Mouse (Mus musculus) cerebellum, adult 8-10 months (tissue): ENCODE results near the gene Ift43.

Experiments
- DNase-seq: peaks from one replicate; pipeline ENCODE4 v3.0.0; 2022

Gene Ift43

DNA sequence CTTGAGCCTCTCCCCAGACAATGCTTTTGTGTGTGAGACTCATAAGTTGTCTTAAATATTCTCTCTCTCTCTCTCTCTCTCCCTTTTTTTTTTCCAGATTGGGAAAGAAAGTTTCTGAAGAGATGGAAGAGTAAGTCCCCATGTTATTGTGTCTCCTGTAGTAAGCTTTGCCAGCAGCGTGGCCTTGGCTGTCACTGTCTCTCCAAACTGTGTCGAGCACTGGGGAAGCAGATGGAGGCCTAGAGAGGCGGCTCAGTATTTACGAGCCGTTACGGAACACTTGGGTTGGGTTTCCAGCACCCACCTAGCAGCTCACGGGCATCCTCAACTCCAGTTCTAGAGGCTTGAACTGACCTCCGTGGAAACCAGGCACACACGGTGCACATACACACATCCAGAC is 56.4 kb downstream of the Ift43 start:
- no peak for DNase-seq

DNA sequence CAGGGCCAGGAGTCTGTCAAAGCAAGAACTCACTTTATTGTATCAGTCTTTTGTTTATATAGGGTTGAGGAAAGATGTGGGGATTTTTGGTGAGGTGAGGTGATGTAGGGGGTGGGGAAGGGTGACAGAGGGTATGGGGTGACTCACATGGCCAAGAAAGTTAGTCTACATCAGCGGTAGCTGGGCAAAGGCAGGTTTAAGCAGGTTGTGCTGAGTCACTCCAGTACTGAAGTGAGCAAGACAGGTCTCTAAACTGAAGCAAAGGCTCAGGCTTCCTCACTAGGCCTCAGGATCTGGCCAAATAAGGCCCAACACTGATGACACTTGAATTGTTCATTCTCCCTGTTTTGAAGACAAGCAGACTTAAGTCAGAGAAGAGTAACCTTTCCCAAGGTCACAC is 60.0 kb downstream of the Ift43 start:
- DNase-seq, result no peak

DNA sequence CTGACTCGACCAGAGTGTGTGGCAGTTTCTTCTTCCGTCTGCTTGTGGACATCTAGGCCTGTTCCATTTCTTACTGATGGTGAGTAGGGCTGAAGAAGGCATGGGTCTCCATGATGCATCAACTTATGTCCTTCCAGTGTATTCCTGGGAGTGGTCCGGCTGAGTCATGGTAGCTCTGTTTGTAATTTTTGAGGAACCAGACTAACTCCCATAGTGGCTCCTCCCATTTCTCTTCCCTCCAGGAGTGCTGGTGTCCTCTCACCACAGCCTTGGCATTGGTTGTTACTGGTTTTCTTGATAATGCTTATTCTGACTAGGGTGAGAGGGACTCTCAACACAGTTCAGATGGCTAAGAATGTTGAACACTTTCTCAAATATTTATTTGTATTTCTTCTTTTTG is 63.9 kb downstream of the Ift43 start:
- DNase-seq, result no peak

DNA sequence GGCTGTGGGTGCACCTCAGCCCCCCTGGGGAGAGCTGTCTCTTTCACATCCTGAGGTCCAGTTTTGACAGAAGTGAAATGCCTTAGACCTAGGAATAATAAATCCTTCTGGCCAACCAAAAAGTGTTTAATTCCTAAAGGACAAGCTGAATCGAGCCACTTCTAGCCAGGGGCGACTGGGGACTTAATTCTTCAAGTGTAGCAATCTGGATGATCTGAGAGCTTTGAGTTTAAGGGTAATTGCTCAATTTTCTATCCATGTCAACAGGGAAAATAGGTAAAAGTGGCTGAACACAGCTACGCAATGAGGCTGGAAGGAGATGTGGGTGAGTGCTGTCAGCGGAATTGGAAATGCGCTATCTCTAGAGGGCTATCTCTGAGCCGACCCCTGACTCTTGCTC is 65.9 kb downstream of the Ift43 start:
- DNase-seq, result no peak

DNA sequence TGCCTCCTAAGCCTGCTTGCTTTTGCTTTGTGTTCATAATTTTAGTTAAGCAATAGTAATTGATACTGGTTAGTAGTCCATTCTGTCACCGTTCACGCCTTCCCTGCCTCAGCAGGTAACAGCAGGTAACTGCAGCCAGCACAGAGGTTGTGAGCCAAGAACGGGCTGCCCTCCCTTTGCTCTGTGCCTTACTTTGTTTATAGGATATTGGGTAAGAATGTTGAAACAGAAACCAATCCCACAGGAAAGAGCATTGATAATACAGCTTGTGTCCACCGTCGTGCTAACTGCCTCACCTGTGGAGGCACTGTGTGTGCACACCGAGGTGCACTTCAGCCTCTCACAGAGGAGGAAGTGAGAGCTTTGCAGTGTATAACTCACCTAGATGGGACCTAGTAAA is 66.7 kb downstream of the Ift43 start:
- no peak for DNase-seq

DNA sequence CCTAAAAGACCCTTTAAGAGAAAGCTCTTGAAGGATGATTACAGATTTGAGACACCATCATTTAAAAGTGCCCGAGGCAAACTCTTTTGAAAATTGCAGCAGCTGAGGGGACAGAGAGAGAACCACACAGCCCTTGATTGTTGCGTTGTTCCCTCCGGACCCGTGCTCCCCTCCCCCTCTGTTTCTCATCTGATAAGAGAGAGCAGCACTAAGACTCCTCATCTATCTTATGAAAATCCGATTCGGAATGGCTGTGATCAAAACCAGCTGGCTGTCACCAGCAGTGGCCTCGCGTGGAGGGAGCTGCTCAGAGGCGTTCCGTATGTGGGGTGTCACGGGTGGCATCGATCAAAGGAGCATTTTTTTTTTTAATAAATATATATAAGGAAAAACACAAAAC is 69.6 kb downstream of the Ift43 start:
- no peak for DNase-seq

DNA sequence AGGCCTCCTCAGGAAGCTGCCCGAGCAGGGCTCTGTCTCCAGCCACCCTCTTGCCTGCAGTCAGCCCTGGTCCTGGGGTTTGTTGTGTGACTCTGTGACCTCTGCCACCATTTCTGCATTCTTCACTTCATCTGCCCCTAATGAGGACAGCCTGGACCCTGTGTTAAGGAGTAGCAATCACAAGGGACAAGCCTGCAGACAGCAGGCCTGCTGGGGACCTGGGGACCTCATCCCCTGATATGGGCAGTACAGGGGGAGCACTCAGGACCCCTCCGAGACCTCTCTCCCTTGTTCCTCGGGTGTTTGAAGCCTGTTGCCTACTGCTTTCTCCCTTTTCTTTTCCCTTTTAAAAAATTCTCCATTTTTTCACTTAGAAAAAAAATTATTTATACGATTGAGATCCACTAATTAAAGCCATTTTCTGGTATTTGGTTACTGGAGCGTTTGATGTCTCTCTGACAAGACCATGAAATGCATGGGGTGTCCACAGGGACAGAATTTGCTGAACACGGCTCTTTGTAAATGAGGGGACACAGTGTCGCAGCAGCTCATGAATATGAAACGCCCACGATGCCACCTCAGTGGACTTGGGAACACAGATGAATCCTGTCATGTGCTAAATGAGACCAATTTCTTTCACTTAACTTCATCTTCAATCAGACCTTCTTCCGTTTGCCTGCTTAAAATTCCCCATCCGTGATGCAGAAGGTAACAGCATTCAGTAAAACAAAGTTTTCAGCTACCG is 71.0 kb downstream of the Ift43 start:
- no peak for DNase-seq

DNA sequence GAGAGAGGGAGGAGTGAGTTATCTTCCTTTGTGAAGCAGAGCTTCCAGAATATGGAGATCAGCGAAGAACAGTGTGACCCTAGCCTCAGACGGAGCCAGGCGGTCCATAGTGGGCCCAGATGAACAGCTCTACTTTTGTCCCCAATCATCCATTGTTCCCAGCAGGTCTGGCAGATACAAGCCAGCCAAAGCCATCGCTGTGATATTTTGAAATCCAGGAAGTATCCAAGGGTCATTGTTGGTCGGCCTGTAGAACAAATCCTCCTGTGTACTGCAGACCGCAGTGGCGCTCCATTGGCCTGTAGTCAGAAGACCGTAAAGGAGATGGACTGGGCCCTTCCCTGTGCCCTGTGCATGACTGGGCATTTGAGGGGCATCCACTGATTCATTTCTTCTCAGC is 72.8 kb downstream of the Ift43 start:
- no peak for DNase-seq

DNA sequence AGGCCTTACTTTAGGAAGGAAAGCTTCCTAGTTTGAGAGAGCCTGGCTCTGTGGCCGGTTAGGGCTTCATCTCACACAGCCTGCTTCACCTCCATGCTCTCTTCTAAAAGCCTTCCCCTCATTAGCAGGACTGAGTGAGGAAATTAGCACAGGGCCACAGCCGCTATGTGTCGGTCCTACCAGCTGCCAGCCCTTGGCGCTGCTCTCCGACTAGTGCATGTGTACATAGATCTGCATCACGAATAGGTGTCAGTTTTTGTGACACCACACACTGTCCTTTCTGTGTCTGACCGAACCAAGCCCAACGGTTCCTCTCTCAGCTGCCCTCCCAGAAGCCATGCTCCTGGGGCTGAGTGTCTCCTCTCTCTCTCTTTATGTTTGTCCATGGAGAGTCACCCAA is 74.8 kb downstream of the Ift43 start:
- DNase-seq, result no peak

DNA sequence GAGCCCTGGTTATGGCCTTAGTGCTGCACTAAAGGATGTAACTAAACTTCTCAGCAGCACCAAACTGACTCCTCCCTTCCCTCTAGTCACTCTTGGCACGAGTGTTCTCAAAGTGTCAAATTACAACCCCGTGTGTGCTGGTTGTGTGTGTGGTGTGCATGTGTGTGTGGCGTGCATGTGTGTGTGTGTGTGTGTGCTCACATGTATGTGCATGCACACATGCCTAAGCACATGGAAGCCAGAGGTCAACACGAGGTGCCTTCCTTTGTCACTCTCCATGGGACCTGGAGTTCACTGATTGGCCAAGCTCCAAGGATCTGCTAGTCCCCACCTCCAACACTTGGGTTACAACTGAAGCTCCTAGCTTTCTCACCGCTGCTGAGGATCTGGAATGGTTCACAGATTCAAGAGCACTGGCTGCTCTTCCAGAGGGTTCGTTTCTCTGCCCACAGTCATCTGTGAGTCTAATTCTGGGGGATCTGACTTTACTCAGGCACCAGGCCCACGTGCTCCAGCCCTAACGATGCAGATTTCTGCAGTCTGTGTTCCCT is 75.6 kb downstream of the Ift43 start:
- no peak for DNase-seq

DNA sequence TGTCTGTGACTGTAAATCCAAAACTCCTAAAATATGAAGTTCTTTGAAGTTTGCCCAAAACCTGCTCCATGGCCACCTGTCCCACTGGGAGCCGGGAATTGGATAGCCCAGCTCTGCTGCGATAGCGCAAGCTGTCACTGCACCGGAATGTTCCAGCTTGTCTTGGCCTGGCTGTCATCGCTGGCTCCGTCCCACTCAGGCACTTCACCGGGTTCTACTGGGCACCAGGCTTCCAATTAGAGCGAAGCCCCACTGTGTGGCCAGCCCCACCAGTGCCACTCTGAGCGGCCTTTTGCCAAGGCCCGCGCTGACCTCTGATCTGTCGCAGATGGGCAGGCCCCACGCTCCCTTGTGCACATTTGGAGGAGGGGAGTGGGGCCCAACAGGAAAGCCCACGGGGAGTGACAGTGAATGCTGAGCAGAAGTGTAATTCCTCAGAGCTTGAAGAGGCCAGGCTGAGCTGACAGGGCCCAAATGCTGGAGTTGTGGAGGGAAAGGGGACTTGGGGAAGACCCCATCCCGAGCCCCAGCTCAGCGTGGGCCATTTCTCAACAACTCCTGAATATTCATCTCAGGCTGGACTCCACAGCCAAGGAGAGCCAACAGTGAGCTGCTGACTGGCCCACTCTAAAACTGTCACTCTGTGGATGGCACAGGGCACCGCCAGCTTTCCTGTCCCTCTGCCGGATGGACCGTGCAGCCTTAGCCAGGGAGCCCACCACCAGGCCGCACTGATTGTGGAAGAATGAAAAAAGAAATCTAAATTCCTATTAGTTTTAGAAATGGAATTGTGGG is 76.5 kb downstream of the Ift43 start:
- DNase-seq, result peak; percentile 96

DNA sequence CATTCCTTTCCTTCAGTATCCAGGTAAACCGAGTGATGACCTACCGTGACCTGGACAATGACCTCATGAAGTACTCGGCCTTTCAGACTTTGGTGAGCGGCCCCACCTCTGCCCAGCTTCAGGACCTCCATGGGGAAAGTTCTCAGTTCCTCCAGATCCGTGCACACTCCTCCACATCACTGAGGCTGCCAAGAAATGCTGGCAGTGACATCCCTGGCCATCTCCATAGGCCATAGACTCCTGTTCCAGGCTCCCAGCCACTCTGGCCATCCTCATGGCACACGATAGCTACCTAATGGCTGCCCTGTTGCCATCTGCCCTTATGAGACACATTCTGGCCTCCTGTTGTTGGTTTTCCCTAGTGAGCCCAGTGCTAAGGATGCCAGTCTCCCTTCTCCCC is 79.1 kb downstream of the Ift43 start:
- peak; percentile 46 for DNase-seq

DNA sequence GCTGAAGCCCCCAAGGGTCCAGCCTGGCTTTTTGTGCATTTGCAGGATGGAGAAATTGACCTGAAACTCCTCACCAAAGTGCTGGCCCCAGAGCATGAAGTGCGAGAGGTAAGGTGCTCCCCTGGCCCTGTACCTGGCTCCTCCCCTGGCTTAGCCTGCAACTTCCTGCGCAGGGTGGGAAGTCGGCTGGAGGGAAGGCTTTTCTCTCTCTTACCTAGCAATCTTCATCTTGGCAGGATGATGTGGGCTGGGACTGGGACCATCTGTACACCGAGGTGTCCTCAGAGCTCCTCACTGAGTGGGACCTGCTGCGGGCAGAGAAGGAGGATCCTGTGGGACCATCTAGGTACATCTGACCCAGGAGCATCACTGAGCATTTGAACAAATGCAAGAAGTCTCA is 79.6 kb downstream of the Ift43 start:
- no peak for DNase-seq

DNA sequence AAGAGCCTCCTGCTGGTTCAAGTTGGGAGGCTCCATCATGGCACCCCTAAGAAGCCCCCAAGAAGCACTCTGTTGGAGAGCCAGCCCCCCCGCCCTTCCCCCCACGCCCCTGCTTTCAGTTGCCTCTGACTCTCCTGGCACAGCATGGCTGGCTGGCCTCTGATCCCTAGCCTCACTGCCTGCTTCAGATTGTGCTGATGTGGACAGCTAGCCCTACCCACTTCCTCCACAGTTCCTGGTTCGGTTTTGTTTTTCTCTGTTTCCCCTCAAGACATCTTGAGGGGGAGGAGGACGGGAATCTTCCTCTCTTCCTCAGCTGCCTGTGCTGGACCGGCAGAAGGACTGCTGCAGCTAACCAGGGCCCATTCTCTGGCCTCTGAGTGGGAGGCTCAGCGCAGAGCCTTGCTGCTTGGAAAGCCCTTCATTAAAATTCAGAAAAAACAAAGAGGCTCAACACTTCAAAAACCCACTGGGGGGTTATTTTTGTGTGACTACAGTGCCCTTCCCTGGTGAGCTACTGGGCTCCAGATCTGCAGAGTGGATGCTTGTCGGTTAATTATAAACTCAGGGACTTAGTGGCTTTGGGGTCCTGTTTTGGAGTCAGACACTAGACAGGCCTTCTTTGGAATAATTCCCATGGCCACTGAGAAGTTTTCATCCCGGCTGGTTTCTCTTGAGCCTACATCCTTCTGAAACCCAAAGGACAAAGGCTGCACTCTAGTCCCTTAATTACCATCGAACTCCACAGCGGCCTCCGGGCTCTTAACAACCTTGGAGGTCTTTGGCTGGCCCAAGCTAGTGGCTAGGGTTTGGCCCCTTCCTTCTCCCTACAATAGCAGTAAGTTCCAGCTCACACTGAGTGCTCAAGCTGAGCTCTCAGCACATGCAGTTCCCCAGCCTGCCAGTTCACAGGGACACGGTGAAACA is 80.8 kb downstream of the Ift43 start:
- DNase-seq, result no peak

DNA sequence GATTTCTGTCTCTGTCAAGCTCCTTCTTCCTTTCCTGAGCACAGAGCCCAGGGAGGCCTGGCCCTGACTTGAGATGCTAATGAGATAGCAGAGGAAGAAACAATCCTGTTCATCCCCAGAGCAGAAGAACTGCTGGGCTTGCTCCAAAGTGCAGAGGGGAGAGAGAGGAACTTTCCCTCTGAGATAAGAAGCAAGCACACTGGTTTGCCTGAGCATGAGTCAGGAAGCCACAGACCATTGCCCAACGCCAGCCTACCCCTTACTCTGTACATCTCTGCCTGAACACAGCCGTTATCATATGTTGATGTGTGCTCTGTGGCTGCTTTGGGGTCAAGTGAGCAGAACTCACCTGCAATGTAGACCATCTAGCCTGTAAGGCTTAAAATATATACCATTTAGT is 83.9 kb downstream of the Ift43 start:
- DNase-seq, result no peak

DNA sequence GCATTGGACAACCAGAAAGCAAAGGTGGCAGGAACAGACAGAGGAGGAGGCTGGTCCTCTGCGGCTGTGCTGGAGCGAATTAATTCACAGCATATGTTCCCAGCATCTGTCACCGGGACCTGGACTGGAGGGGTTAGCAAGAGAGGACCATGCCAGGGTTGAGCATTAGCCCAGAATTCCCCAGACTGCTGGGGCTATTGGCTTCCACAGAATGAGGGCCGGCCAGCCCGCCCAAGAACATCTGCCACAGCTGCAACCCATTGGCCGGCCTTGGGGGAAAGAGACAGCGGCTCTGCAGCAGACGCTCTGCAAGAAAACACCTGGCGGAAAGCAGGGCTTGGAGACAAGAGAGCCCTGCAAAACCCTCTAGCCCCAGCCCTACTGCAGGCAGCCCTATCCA is 84.7 kb downstream of the Ift43 start:
- DNase-seq, result no peak

DNA sequence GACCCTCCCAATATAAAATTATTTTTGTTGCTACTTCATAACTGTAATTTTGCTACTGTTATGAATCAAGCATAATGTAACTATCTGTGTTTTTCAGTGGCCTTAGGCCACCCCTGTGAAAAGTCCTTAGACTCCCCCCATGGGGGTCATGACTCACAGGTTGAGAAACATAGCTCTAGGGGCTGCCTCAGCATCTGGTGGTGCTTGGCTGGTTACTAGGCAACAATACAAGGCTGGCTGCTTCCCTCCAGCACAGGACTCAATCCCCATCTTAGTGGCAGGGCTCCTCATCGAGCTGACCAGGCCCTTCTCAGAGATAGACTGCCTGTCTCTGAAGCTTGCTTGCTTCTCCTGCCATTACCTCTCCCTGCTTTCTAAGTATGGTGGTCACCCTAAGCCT is 86.4 kb downstream of the Ift43 start:
- no peak for DNase-seq

DNA sequence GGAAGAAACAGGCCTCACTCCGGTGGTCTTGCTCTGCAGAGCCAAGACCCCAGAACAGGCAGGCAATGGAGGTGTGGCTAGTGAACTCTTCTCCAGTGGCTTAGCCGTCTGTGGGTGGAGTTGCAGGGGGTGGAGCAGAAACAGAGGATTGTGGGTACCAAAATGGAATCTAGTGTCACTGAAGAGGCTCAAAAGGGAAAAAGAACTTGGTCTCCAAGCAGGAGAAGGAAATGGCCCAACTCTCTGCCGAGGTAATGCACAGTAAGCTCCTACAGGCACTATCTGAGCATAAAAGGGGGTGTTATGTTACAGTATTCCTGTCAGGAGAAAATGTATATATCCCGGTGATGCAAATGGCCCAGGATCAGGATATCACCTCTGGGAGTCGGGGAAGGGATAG is 86.9 kb downstream of the Ift43 start:
- no peak for DNase-seq

DNA sequence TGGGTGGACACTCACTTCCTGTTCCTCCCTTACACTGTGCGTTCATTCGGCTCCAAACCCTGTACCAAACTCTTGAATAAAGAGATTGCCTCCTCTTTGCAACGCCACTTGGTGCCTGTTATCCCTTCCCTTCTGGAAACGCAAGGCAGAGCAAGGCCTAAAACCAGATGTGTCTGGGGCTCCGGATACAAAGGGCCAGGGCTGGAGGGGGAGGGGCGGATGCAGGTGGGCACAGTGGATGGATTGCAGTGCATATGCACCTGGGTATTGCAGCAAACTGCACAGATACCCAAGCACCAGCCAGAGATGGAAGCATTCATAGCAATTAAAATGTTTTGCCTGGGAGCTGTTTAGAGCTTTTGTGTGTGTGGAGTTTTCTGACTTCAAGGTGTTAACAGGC is 91.0 kb downstream of the Ift43 start:
- DNase-seq, result no peak

DNA sequence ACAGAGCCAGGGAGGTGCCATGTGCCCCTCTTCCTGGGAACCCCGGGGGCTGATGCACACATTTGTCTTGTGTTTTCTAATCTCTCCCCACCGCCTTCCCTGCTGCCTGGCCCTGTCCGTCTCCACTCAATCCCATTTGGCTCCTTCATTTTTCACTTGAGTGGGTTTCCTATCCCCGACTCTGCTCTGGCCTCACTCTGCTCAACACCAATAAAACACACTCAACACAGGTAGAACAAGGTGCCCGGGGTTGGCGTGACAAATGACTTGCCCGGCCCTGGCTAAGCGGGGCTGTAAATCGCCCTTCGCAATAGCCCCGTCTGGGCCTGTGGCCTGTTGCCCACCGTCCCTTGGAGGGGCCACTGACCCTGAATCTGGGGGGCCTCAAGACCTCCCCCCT is 92.0 kb downstream of the Ift43 start:
- DNase-seq, result no peak

DNA sequence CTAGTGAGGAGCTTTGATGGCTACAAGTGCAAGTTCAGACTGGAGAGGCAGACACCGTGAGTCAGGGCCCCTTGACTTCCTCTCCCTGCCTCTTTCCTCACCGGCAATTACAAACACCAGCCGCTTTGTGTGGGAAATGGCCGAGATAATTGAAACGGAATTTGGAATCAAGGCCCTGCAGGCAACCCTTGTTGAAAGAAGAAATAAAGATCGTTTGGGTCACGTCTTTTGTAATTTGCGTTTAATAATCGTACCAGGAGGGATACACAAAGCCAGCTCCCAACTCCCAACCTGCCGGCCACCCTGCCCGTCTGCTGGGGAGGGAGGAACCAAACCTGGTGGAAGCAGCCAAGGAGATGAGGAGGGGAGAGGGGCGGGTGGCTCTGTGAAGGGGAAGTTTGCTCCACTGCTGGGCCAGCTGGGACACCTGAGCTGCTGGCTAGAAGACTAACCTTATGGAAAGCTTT is 93.2 kb downstream of the Ift43 start:
- no peak for DNase-seq

DNA sequence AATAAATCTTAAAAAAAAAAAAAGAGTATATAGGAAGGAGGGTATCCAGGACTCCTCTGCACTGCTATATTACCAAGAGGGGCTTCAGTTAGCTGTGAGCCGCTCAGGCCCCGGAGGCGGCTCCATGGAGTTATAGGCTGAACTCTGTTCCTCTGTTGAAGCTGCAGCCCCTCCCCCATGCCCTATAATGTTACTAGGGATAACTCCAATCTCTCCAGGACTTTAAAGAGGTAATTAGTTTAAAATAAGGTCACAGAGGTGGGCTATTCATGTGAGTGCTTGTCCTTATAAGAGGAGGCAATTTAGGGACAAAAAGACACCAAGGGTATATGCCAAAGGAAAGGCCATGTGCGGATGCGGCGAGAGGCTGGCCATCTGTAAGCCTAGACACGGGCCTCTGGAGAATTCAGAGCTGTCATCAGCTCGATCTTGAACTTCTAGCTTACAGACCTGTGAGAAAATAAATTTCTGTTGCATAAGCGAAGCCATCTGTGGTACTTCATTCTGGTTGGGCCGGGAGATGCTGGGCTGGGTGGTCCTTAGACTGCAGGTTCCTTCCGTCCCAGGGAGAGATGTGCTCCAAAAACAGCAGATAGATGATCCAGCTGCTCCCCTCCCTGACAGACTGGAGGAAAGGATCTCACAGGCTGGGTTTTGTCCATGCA is 94.5 kb downstream of the Ift43 start:
- no peak for DNase-seq

DNA sequence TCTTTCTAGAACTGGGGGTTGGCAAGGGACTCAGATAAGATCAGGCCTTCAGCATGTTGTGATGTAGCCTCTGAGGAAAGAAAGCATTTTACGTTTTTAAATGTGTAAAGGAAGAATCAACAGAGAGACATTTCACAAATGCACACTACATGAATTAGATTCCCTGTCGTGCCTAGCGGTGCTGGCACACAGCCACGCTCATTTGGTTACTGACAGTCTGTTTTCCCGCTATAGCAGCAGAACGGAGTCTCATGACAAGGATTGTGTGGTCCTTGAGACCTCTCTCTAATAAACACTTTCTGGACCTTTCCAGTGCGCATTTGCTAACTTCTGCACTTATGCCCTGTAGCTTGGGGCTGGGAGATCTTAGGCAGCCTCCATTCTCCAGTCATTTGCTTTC is 96.9 kb downstream of the Ift43 start:
- no peak for DNase-seq
